Comparison of ENCODE assay signal across 16 mouse cellular contexts in genomic region chr7:117436892-117437291, GRCm38 (mm10). TPM values are rescaled to one million over a fixed set of nuclear protein-coding genes. Genes with fewer than 3 reads are reported as not detected.
DNase-seq lines count a peak whose midpoint lies in the region; ATAC-seq and TF ChIP-seq lines count a peak whose summit lies in the region.
"Had no signal": no experiment of that assay in that cellular context is flagged by ENCODE, and none has a peak within 500 bp of the region (broad histone marks: within the 10 kb centered on the region; RNA-seq: fewer than 3 reads in every experiment).

No protein-coding gene starts in this region.

- H3K27ac ChIP-seq in hindbrain, postnatal 0 days = peak overlapping the region; percentile 69
- H3K27ac ChIP-seq in hindbrain, embryonic 12.5 days = no peak overlapping the region
- peak overlapping the region; percentile 81 for H3K27ac ChIP-seq in limb, embryonic 14.5 days (replicated peaks; ENCODE audit: low read depth, low read length)
- no peak overlapping the region for H3K27ac ChIP-seq in kidney, embryonic 16.5 days (ENCODE audit: low read length)
- H3K27ac ChIP-seq: liver, embryonic 12.5 days had no signal

- no peaks in the 10 kb centered on the region for H3K9me3 ChIP-seq in hindbrain, postnatal 0 days (ENCODE audit: low read length)
- H3K9me3 ChIP-seq in hindbrain, embryonic 12.5 days (replicated peaks) = no peaks in the 10 kb centered on the region
- H3K9me3 ChIP-seq in limb, embryonic 14.5 days (ENCODE audit: control insufficient read depth, low read length) = no peaks in the 10 kb centered on the region
- no peaks in the 10 kb centered on the region for H3K9me3 ChIP-seq in kidney, embryonic 16.5 days (ENCODE audit: low read length)
- H3K9me3 ChIP-seq: liver, embryonic 12.5 days had no signal

- no peaks in the 10 kb centered on the region for H3K27me3 ChIP-seq in hindbrain, postnatal 0 days (ENCODE audit: insufficient read depth, low read length)
- H3K27me3 ChIP-seq in hindbrain, embryonic 12.5 days = no peaks in the 10 kb centered on the region
- no peaks in the 10 kb centered on the region for H3K27me3 ChIP-seq in limb, embryonic 14.5 days (ENCODE audit: control insufficient read depth, insufficient read depth, low read length)
- no peaks in the 10 kb centered on the region for H3K27me3 ChIP-seq in kidney, embryonic 16.5 days (ENCODE audit: insufficient read depth, low read length)
- H3K27me3 ChIP-seq: liver, embryonic 12.5 days had no signal

- no peak for ATAC-seq in hindbrain, postnatal 0 days
- ATAC-seq in hindbrain, embryonic 12.5 days (ENCODE audit: low FRiP score) = no peak
- ATAC-seq in limb, embryonic 14.5 days (ENCODE audit: low FRiP score, low read depth) = no peak
- no peak for ATAC-seq in kidney, embryonic 16.5 days (ENCODE audit: low FRiP score, low TSS enrichment)
- ATAC-seq: forebrain, embryonic 14.5 days; liver, embryonic 12.5 days had no signal

- H3K4me1 ChIP-seq in hindbrain, postnatal 0 days (ENCODE audit: insufficient read depth, low read length) = peaks cover 19% of the 10 kb centered on the region
- H3K4me1 ChIP-seq in hindbrain, embryonic 12.5 days = peaks cover 4% of the 10 kb centered on the region; the same call in 1 of the 2 replicates
- peaks cover 31% of the 10 kb centered on the region for H3K4me1 ChIP-seq in limb, embryonic 14.5 days (ENCODE audit: control insufficient read depth, insufficient read depth, low read length)
- H3K4me1 ChIP-seq in kidney, embryonic 16.5 days (ENCODE audit: insufficient read depth, low read length) = peaks cover 18% of the 10 kb centered on the region

- no peak overlapping the region for H3K9ac ChIP-seq in hindbrain, postnatal 0 days (replicated peaks; ENCODE audit: low read length)
- H3K9ac ChIP-seq in hindbrain, embryonic 12.5 days = no peak overlapping the region
- H3K9ac ChIP-seq in limb, embryonic 14.5 days (ENCODE audit: low read depth, low read length, severe bottlenecking) = no peak overlapping the region
- H3K9ac ChIP-seq in kidney, embryonic 16.5 days (replicated peaks; ENCODE audit: low read length) = no peak overlapping the region
- H3K9ac ChIP-seq: liver, embryonic 12.5 days had no signal

- no peak overlapping the region for H3K4me2 ChIP-seq in hindbrain, postnatal 0 days (ENCODE audit: low read depth, low read length)
- H3K4me2 ChIP-seq in hindbrain, embryonic 12.5 days (replicated peaks) = no peak overlapping the region
- H3K4me2 ChIP-seq in limb, embryonic 14.5 days (replicated peaks; ENCODE audit: low read depth, low read length, severe bottlenecking) = no peak overlapping the region
- H3K4me2 ChIP-seq in kidney, embryonic 16.5 days (replicated peaks; ENCODE audit: low read depth, low read length) = no peak overlapping the region
- H3K4me2 ChIP-seq: heart, embryonic 11.5 days; liver, embryonic 12.5 days had no signal

- H3K36me3 ChIP-seq in hindbrain, postnatal 0 days (ENCODE audit: insufficient read depth, low read length) = no peaks in the 10 kb centered on the region
- no peaks in the 10 kb centered on the region for H3K36me3 ChIP-seq in hindbrain, embryonic 12.5 days
- H3K36me3 ChIP-seq in limb, embryonic 14.5 days (ENCODE audit: control insufficient read depth, insufficient read depth, low read length) = no peaks in the 10 kb centered on the region
- no peaks in the 10 kb centered on the region for H3K36me3 ChIP-seq in kidney, embryonic 16.5 days (ENCODE audit: insufficient read depth, low read length)
- H3K36me3 ChIP-seq: liver, embryonic 12.5 days had no signal

- H3K4me3 ChIP-seq in hindbrain, postnatal 0 days (ENCODE audit: low read length) = no peak overlapping the region
- H3K4me3 ChIP-seq in hindbrain, embryonic 12.5 days = no peak overlapping the region
- no peak overlapping the region for H3K4me3 ChIP-seq in limb, embryonic 14.5 days (replicated peaks; ENCODE audit: low read length)
- H3K4me3 ChIP-seq in kidney, embryonic 16.5 days (ENCODE audit: low read length) = no peak overlapping the region
- H3K4me3 ChIP-seq: liver, embryonic 12.5 days had no signal

- DNase-seq in hindbrain, postnatal 0 days (ENCODE audit: low spot score) = no peak
- peak; percentile 71 for DNase-seq in brain, adult 2 months (ENCODE audit: low read depth, low spot score)
- peak; percentile 48 to 64 for DNase-seq in layer of hippocampus, adult 18-20 months (ENCODE audit: low spot score in 2 of 2)
- no peak for DNase-seq in limb, embryonic 14.5 days (ENCODE audit: low spot score)
- no peak for DNase-seq in lung, adult 18-20 months
- DNase-seq: adrenal gland, postnatal 36 days; cerebellum, postnatal 36 days; gastrocnemius, postnatal 10 days; kidney, adult 11 months; kidney, postnatal 36 days; lung, postnatal 14 days had no signal

- no peak for TF ChIP-seq CTCF in hindbrain, postnatal 0 days (IDR thresholded peaks at IDR 0.05; ENCODE audit: low read depth)

- no peak for TF ChIP-seq POLR2A in limb, embryonic 14.5 days (IDR thresholded peaks at IDR 0.05; ENCODE audit: borderline replicate concordance, extremely low read depth, insufficient read depth, insufficient read length)

- WGBS in hindbrain, postnatal 0 days = 76% methylated on average over 11 of the region's 11 CpGs
- 92% methylated on average over 11 of the region's 11 CpGs for WGBS in hindbrain, embryonic 12.5 days
- WGBS in limb, embryonic 14.5 days = 87% methylated on average over 11 of the region's 11 CpGs
- WGBS in kidney, embryonic 16.5 days = 71% methylated on average over 11 of the region's 11 CpGs

RNA-seq across cellular contexts. Expression of gene Xylt1, which starts 56.1 kb away (rescaled TPM):
- total RNA-seq in hindbrain, postnatal 0 days (2014; rRNA removed) = 16.6 and 26.1 TPM in 2 replicates
- polyA plus RNA-seq in hindbrain, postnatal 0 days (2015; fragmentation: Nextera tagmentation; extraction: Ambion mirVana) = 2.9 and 3.0 TPM in 2 replicates
- 2.4 and 3.6 TPM in 2 replicates for polyA plus RNA-seq in hindbrain, embryonic 12.5 days (2016; fragmentation: Nextera tagmentation; extraction: Ambion mirVana)
- 10 to 100 TPM; 45.0 to 46.7 TPM for total RNA-seq in layer of hippocampus, adult 18-20 months (2021)
- polyA plus RNA-seq in limb, embryonic 14.5 days (2012; rRNA removed) = 9.9 and 13.0 TPM in 2 replicates
- 4.2 and 4.8 TPM in 2 replicates for polyA plus RNA-seq in limb, embryonic 14.5 days (2014; fragmentation: Nextera tagmentation; extraction: Ambion mirVana)
- polyA plus RNA-seq in kidney, embryonic 16.5 days (2015; fragmentation: Nextera tagmentation; extraction: Ambion mirVana) = 1.6 and 1.8 TPM in 2 replicates

Comparison
In these comparisons a context has a peak if more than half of its experiments do, and no peak if none do; other contexts are left out.
1. H3K27ac ChIP-seq: peak in hindbrain, postnatal 0 days (single experiment) and limb, embryonic 14.5 days (single experiment); none in hindbrain, embryonic 12.5 days (single experiment) and kidney, embryonic 16.5 days (single experiment).
2. DNase-seq: peak in brain, adult 2 months (single experiment) and layer of hippocampus, adult 18-20 months (2 of 2); none in hindbrain, postnatal 0 days (single experiment), limb, embryonic 14.5 days (single experiment) and lung, adult 18-20 months (0 of 2).